Mouse (Mus musculus) intestine, embryonic 14.5 days (tissue): ENCODE data around the gene Vmp1. TPM values are rescaled to one million over a fixed set of nuclear protein-coding genes. Genes with fewer than 3 reads are reported as not detected.

Experiments
- ATAC-seq: fragments of 200-750 bp; cut with Nextera tagmentation; replicated peaks from 2 replicates; pipeline ENCODE4 v1.8.0; 2017; ENCODE audit warnings: low read depth, moderate number of reproducible peaks, moderate TSS enrichment, moderate library complexity; ENCODE audit not compliant: low FRiP score, low TSS enrichment
- DNase-seq: peaks from one replicate; pipeline ENCODE4 v3.0.0-alpha.2; 2018; ENCODE audit warnings: low spot score
- H3K27ac ChIP-seq: fragments of 300-500 bp; sonication (generic); 2 replicates; pipeline ENCODE4 v1.5.1; 2014; ENCODE audit warnings: low read depth, mild to moderate bottlenecking, control low read depth
- H3K27me3 ChIP-seq: fragments of 300-500 bp; sonication (generic); replicated peaks from 2 replicates; pipeline ENCODE4 v1.6.1; 2014; ENCODE audit warnings: low read length, control low read depth; ENCODE audit not compliant: control insufficient read depth, insufficient read depth
- H3K36me3 ChIP-seq: fragments of 300-500 bp; sonication (generic); 2 replicates; pipeline ENCODE4 v1.6.1; 2014; ENCODE audit warnings: low read length, control low read depth; ENCODE audit not compliant: control insufficient read depth, insufficient read depth
- H3K4me1 ChIP-seq: fragments of 300-500 bp; sonication (generic); replicated peaks from 2 replicates; pipeline ENCODE4 v1.6.1; 2014; ENCODE audit warnings: low read length, control low read depth, mixed read lengths; ENCODE audit not compliant: control insufficient read depth, insufficient read depth
- H3K4me2 ChIP-seq: fragments of 300-500 bp; sonication (generic); 2 replicates; pipeline ENCODE4 v1.6.1; 2014; ENCODE audit warnings: low read length
- H3K4me3 ChIP-seq: fragments of 300-500 bp; sonication (generic); 2 replicates; pipeline ENCODE4 v1.5.1; 2014; ENCODE audit warnings: low read depth, low read length, control low read depth, mixed read lengths
- H3K9ac ChIP-seq: fragments of 300-500 bp; sonication (generic); 2 replicates; pipeline ENCODE4 v1.6.1; 2014; ENCODE audit warnings: mild to moderate bottlenecking, low read length
- H3K9me3 ChIP-seq: fragments of 300-500 bp; sonication (generic); 2 replicates; pipeline ENCODE4 v1.6.1; 2016; ENCODE audit warnings: low read length, control low read depth; ENCODE audit not compliant: control insufficient read depth
- whole genome bisulfite sequencing: fragments of 180-500 bp; shearing (Covaris S2); extraction: QIAGEN DNeasy Blood & Tissue Kit; methylation state at CpG from one replicate; pipeline ENCODE4 v1.1.7; 2014; 5-methylcytosine and 5-hydroxymethylcytosine counted together
- polyA plus RNA-seq: library from polyadenylated mRNA; unstranded; fragments of >200 nt; fragmentation: Nextera tagmentation; extraction: Ambion mirVana; gene quantifications from 2 replicates; pipeline ENCODE4 v1.2.1, GENCODE M21; 2014

Gene Vmp1
- polyA plus RNA-seq, 1 experiment from 2014 or later: 133 TPM

DNA sequence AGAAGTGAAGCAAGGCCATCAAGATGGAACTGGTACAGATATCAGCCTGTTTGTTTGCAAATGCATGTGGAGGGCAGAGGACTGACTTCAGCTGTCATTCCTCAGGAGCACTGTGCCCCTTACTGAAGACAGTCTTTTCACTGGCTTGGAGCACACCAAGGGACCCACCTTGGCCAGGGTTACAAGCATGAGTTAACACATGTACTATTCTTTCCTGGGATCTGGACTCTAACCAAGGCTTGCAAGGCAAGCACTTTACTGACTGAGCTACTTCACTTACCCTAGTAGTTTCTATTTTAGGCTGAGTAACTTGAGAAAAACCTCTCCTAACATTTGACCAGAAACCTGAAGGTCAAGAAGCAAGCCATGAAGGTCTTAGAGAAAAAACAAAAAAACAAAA, 31.0 kb upstream of the Vmp1 start:
- Histone ChIP-seq H3K27me3 (no peaks in the 10 kb centered on the region), H3K9me3 (no peaks in the 10 kb centered on the region), H3K4me3 (no peak overlapping the region), H3K36me3 (peaks cover 97% of the 10 kb centered on the region), H3K4me2 (no peak overlapping the region), H3K9ac (no peak overlapping the region), H3K27ac (no peak overlapping the region), H3K4me1 (no peaks in the 10 kb centered on the region)
- ATAC-seq (no peak), DNase-seq (no peak)

DNA sequence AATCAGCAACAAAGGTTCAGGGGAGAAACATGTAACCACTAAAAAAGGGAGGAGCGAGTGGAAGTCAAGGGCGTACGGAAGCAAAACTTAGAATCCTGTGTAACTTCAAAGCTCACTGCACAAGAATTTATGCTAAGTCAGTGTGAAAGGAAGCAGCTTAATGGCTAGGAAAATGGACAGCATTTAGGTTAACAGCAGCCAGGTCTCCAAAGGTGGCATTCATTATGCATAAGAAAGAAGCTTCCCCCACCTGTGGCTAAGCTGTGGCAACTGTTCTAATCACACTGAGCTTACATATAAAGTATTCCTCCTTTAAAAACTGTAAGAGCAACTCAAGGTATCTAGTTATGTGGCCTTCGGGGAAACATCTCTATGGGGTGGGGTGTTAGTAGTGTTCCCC, 17.5 kb upstream of the Vmp1 start:
- 90% methylated on average over 4 of the region's 4 CpGs for WGBS
- no peaks in the 10 kb centered on the region for H3K4me1 ChIP-seq
- H3K9me3 ChIP-seq: no peaks in the 10 kb centered on the region
- peaks cover 97% of the 10 kb centered on the region for H3K36me3 ChIP-seq
- no peak overlapping the region for H3K4me2 ChIP-seq
- no peak overlapping the region for H3K4me3 ChIP-seq
- H3K9ac ChIP-seq: no peak overlapping the region
- H3K27ac ChIP-seq: no peak overlapping the region
- ATAC-seq (no peak), DNase-seq (no peak)
- H3K27me3 ChIP-seq: no peaks in the 10 kb centered on the region

DNA sequence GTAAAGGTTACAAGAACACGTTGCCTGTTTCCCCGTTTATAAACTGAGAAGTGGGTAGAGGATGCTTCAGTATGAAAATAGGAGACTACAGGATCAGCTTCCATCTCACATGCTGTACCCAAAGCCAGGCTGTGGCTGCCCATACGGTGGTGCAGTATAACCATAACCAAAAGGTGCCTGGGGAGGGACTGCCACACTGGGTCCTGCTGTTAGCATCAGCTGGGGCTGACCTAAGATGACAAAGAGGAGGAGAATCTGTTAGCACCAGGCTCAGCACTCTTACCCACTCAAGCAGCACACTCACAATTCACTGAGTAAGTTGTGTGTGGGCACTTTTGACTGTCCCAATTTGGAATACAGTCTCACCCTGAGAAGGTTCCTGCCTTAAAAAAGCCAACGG, 11.8 kb upstream of the Vmp1 start:
- no peak overlapping the region for H3K4me2 ChIP-seq
- H3K4me1 ChIP-seq: no peaks in the 10 kb centered on the region
- H3K36me3 ChIP-seq: peaks cover 97% of the 10 kb centered on the region
- DNase-seq (no peak), ATAC-seq (no peak)
- no peaks in the 10 kb centered on the region for H3K27me3 ChIP-seq
- no peaks in the 10 kb centered on the region for H3K9me3 ChIP-seq
- H3K4me3 ChIP-seq: no peak overlapping the region
- H3K27ac ChIP-seq: no peak overlapping the region
- WGBS: 80% methylated on average over 4 of the region's 4 CpGs
- no peak overlapping the region for H3K9ac ChIP-seq

DNA sequence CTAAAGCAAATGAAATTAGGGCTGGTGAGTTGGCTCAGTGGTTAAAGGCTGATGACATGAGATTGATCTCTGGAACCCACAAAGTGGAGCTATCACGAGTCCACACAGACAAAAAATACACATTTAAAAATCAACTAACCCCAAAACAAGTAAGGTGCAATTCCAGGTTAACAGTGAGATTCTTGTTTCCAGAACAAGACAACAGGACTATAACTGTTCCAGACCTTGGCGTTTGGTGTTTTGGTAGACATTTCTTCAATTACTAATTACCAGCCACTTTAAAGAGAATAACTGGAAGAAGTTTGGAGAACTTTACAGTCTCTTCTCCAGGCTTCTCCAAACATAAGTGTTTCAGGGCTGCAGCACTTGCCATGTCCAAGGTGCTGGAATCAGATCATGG, 8.9 kb upstream of the Vmp1 start:
- Histone ChIP-seq H3K36me3 (peaks cover 94% of the 10 kb centered on the region), H3K9ac (no peak overlapping the region), H3K4me3 (no peak overlapping the region), H3K9me3 (no peaks in the 10 kb centered on the region), H3K27me3 (no peaks in the 10 kb centered on the region), H3K4me1 (no peaks in the 10 kb centered on the region), H3K4me2 (no peak overlapping the region), H3K27ac (no peak overlapping the region)
- 90% methylated on average over 2 of the region's 2 CpGs for WGBS
- no peak for DNase-seq
- ATAC-seq: no peak

DNA sequence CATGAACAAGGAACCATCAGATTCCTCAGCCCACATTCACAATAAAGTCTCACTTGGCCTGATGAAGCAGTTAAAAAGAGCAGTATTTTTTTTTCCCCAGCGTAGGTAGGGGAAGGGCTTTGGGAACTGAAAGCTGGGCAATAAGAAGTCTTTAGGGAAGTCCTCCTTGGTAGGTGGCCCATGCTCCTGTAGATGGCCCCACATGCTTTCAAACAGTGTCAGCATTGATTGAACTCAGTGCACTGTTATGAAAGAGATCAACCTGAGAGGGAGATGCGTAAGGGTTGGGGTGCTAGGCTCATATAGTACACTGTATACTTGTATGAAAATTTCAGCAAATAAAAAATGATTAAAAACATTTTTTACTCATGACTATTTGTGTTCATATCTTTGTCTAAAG, 8.3 kb upstream of the Vmp1 start:
- Histone ChIP-seq H3K9ac (no peak overlapping the region), H3K9me3 (no peaks in the 10 kb centered on the region), H3K36me3 (peaks cover 94% of the 10 kb centered on the region), H3K4me3 (no peak overlapping the region), H3K27ac (no peak overlapping the region), H3K27me3 (no peaks in the 10 kb centered on the region), H3K4me1 (no peaks in the 10 kb centered on the region), H3K4me2 (no peak overlapping the region)
- DNase-seq (no peak), ATAC-seq (no peak)
- WGBS: 79% methylated on average over 2 of the region's 2 CpGs

DNA sequence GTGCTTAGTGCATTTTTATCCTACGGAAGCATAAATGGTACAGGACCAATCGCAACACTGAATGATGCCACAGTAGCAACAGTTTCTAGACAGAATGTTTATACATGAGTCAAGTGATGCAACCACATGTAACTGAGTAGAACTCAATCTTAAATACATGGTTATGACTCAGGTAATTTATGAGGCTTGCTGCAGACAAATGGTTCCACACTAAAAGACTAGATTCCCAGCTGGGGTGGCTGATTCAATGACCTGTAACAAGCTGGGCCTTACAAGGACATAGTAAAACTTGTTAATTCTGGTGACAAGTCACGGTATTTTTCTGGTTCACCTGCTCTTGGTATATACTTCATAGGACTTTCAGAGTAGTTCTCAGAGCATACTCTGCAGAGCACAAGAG, 7.8 kb upstream of the Vmp1 start:
- Histone ChIP-seq H3K4me3 (no peak overlapping the region), H3K4me1 (no peaks in the 10 kb centered on the region), H3K27ac (no peak overlapping the region), H3K36me3 (peaks cover 92% of the 10 kb centered on the region), H3K9ac (no peak overlapping the region), H3K27me3 (no peaks in the 10 kb centered on the region), H3K4me2 (no peak overlapping the region), H3K9me3 (no peaks in the 10 kb centered on the region)
- 91% methylated on average over 3 of the region's 3 CpGs for WGBS
- ATAC-seq (no peak), DNase-seq (no peak)

DNA sequence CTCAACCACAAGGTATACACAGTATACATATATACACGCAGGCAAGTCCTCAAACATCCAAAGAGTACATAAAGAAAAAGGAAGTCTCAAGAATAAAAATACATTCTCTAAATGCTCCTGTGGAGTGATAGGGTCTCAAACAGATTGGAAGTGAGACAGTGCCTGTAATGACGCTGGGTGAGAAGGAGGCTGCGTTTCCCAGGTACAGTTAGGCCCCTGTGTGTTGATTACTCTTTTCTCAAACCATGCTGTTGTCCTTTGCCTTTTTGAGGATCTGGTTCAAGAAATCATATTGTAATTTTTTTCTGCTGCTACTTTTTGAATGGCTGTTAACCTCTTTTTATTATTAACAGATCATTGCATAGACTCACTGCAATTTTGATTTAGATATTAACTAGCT, 6.7 kb upstream of the Vmp1 start:
- no peak overlapping the region for H3K9ac ChIP-seq
- no peak overlapping the region for H3K4me3 ChIP-seq
- H3K4me1 ChIP-seq: peaks cover 6% of the 10 kb centered on the region; the same call in 1 of the 2 replicates
- WGBS: 91% methylated on average over 3 of the region's 3 CpGs
- H3K27ac ChIP-seq: no peak overlapping the region
- peaks cover 82% of the 10 kb centered on the region for H3K36me3 ChIP-seq
- H3K27me3 ChIP-seq: no peaks in the 10 kb centered on the region
- ATAC-seq: no peak
- H3K9me3 ChIP-seq: no peaks in the 10 kb centered on the region
- no peak overlapping the region for H3K4me2 ChIP-seq
- no peak for DNase-seq

DNA sequence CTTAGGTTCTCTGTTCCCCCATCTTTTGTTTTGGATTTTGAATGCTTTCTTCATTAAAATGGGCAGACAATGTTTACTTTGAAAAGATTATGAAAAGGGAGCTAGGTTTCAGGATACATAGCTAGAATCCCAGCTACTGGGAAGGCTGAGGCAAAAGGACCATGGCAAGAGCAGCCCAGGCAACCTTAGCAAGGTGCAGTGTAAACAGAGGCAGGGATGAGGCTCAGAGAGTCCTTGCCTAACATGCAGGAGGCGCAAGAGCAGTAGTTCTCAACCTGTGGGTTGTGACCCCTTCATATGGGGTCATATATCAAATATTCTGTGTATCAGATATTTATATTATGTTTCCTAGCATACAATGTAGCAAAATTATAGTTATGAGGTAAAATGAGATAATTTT, 1.7 kb upstream of the Vmp1 start:
- ATAC-seq (no peak), DNase-seq (no peak)
- 78% methylated on average over 1 of the region's 1 CpGs for WGBS
- no peak overlapping the region for H3K27ac ChIP-seq
- H3K4me1 ChIP-seq: peaks cover 22% of the 10 kb centered on the region
- H3K27me3 ChIP-seq: no peaks in the 10 kb centered on the region
- peak overlapping the region; percentile 93 for H3K4me2 ChIP-seq
- no peak overlapping the region for H3K9ac ChIP-seq
- H3K4me3 ChIP-seq: peak overlapping the region; percentile 77; the same call in 1 of the 2 replicates
- no peaks in the 10 kb centered on the region for H3K9me3 ChIP-seq
- peaks cover 34% of the 10 kb centered on the region for H3K36me3 ChIP-seq

DNA sequence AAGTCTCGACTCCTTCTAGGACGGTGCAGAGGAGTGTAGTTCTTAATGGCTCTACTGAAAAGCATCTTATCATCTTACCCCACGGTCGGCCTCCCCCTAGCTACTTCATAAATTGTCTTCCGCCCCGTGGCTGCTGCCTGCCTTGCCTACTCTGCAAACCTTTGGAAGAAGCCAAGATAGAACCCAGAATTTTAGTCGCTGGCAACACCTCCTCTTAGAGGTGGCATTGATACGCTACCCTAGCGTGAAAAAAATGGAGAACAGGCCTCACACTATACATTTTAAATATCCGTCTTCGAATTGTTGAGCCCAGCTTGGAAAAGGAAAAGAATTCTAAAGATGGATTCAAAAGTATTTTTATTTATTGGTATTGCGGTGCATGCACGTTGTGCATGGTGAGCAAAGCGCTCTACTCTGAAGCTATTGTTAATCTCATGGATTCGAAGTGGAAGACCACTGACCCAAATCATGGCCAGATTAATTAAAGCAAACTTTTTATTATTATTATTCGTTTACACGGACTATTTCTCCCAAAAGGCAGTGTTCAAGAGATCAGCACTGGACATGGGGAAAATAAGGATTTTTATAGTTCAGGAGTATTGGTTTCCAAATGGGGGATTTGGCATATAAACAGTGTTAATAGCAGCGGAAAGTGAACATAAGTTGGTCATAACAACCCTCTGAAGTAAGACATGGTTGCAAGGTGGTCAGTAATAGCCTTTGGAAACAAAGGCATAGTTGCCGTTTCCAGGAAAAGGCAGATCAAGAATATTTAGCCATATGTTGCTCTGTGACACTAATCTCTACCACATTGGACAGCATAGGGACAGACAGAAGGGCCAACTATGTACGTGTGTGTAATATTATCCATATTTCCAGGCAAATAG, 733 bp upstream of the Vmp1 start:
- H3K4me2 ChIP-seq: peak overlapping the region; percentile 93
- H3K4me3 ChIP-seq: peak overlapping the region; percentile 77
- DNase-seq (no peak), ATAC-seq (no peak)
- H3K27me3 ChIP-seq: no peaks in the 10 kb centered on the region
- H3K9ac ChIP-seq: peak overlapping the region; percentile 81
- H3K4me1 ChIP-seq: peaks cover 22% of the 10 kb centered on the region
- H3K27ac ChIP-seq: peak overlapping the region; percentile 85
- no peaks in the 10 kb centered on the region for H3K9me3 ChIP-seq
- H3K36me3 ChIP-seq: peaks cover 24% of the 10 kb centered on the region
- 6% methylated on average over 20 of the region's 20 CpGs for WGBS
